Mouse (Mus musculus) heart, embryonic 11.5 days (tissue): ENCODE results near the gene Mdga2. TPM values are rescaled to one million over a fixed set of nuclear protein-coding genes. Genes with fewer than 3 reads are reported as not detected.

ENCODE experiments used
- ATAC-seq: fragments of 200-750 bp; cut with Nextera tagmentation; replicated peaks from 2 replicates; pipeline ENCODE4 v1.8.0; 2017; ENCODE audit warnings: moderate library complexity; ENCODE audit not compliant: insufficient number of reproducible peaks, low FRiP score, low TSS enrichment
- H3K27ac ChIP-seq: fragments of 300-500 bp; sonication (generic); 2 replicates; pipeline ENCODE4 v1.5.1; 2014; ENCODE audit warnings: mild to moderate bottlenecking, low read depth, low read length
- H3K27me3 ChIP-seq: fragments of 300-500 bp; sonication (generic); 2 replicates; pipeline ENCODE4 v1.6.1; 2014; ENCODE audit warnings: mild to moderate bottlenecking, low read length, mixed read lengths; ENCODE audit not compliant: control insufficient read depth, insufficient read depth
- H3K36me3 ChIP-seq: fragments of 300-500 bp; sonication (generic); 2 replicates; pipeline ENCODE4 v1.6.1; 2014; ENCODE audit warnings: mild to moderate bottlenecking, low read length, moderate library complexity, mixed read lengths; ENCODE audit not compliant: control insufficient read depth, insufficient read depth
- H3K4me1 ChIP-seq: fragments of 300-500 bp; sonication (generic); 2 replicates; pipeline ENCODE4 v1.6.1; 2014; ENCODE audit warnings: low read length; ENCODE audit not compliant: control insufficient read depth, insufficient read depth
- H3K4me2 ChIP-seq: fragments of 300-500 bp; sonication (generic); 2 replicates; pipeline ENCODE4 v1.6.1; 2014; ENCODE audit warnings: mild to moderate bottlenecking, moderate library complexity
- H3K4me3 ChIP-seq: fragments of 300-500 bp; sonication (generic); 2 replicates; pipeline ENCODE4 v1.5.1; 2014; ENCODE audit warnings: low read depth, low read length
- H3K9ac ChIP-seq: fragments of 300-500 bp; sonication (generic); 2 replicates; pipeline ENCODE4 v1.6.1; 2014; ENCODE audit warnings: mild to moderate bottlenecking, low read depth, low read length, moderate library complexity
- H3K9me3 ChIP-seq: fragments of 300-500 bp; sonication (generic); replicated peaks from 2 replicates; pipeline ENCODE4 v1.6.1; 2016; ENCODE audit warnings: low read length; ENCODE audit not compliant: control insufficient read depth
- WGBS: fragments of 180-500 bp; shearing (Covaris S2); extraction: QIAGEN DNeasy Blood & Tissue Kit; methylation state at CpG from one replicate; pipeline ENCODE4 v1.1.7; 2014; ENCODE audit not compliant: insufficient replicate concordance; 5-methylcytosine and 5-hydroxymethylcytosine counted together
- polyA plus RNA-seq: library from polyadenylated mRNA; unstranded; fragments of >200 nt; fragmentation: Nextera tagmentation; extraction: Ambion mirVana; gene quantifications from 2 replicates; pipeline ENCODE4 v1.2.1, GENCODE M21; 2014

Gene Mdga2
- polyA plus RNA-seq, result 0.37 and 0.77 TPM in 2 replicates

- peak within 1 kb of the TSS; percentile 100 for H3K4me2 ChIP-seq
- no peak within 1 kb of the TSS for H3K27ac ChIP-seq
- H3K27me3 ChIP-seq, result peaks cover 46% of the 10 kb centered on the region
- 0 out of 2 replicates have a peak within 1 kb of the TSS, but pooled peaks have one; percentile 17 for H3K9ac ChIP-seq
- peak; percentile 52; the same call in 1 of the 2 replicates for ATAC-seq
- no peaks in the 10 kb centered on the region for H3K9me3 ChIP-seq
- peaks cover 3% of the 10 kb centered on the region; the same call in 1 of the 2 replicates for H3K4me1 ChIP-seq
- no peaks in the 10 kb centered on the region for H3K36me3 ChIP-seq
- peak within 1 kb of the TSS; percentile 60 for H3K4me3 ChIP-seq
- 1% methylated on average over 60 of the region's 61 CpGs for WGBS
These were observed at the start of gene Mdga2 for GRCm38 (mm10) chr12:67222221-67223025. TSS of gene Mdga2 (minus strand) at chr12:67222549.

DNA sequence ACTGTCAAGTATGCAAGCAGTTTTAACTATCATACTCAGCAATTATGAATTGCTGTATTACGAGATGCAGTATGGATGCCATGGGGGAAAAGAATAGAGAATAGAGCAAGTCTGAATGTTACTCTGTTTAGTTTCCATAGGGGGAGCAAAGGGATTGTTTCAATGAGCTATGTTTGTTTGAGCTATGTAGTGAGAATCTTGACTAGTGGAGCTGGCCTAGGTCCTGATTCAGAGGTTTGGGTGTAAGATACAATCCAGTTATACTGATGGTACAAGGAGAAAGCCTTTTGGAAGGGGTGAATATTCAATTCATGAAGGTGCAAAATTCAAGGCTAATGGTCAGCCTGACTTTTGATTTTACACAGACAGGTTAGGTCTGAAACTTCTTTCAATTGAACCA, 45.1 kb upstream of the Mdga2 start:
- no peak overlapping the region for H3K9ac ChIP-seq
- WGBS, result 86% methylated on average over 1 of the region's 1 CpGs
- no peaks in the 10 kb centered on the region for H3K36me3 ChIP-seq
- no peak overlapping the region for H3K4me2 ChIP-seq
- no peak for ATAC-seq
- no peak overlapping the region for H3K4me3 ChIP-seq
- H3K27ac ChIP-seq, result no peak overlapping the region
- H3K27me3 ChIP-seq, result no peaks in the 10 kb centered on the region
- H3K4me1 ChIP-seq, result no peaks in the 10 kb centered on the region
- no peaks in the 10 kb centered on the region for H3K9me3 ChIP-seq

GRCm38 (mm10) chr12:67223530-67223929, 1.2 kb upstream of the Mdga2 start:
- Histone ChIP-seq H3K9ac (no peak overlapping the region), H3K4me1 (peaks cover 3% of the 10 kb centered on the region; the same call in 1 of the 2 replicates), H3K4me3 (no peak overlapping the region), H3K4me2 (no peak overlapping the region), H3K9me3 (no peaks in the 10 kb centered on the region), H3K36me3 (no peaks in the 10 kb centered on the region), H3K27ac (no peak overlapping the region), H3K27me3 (peaks cover 46% of the 10 kb centered on the region)
- ATAC-seq, result no peak
- WGBS, result 23% methylated on average over 1 of the region's 1 CpGs

GRCm38 (mm10) chr12:67221329-67222220, 774 bp downstream of the Mdga2 start:
- Histone ChIP-seq H3K27me3 (peaks cover 46% of the 10 kb centered on the region), H3K9ac (0 out of 2 replicates have a peak overlapping the region, but pooled peaks have one; percentile 17), H3K27ac (no peak overlapping the region), H3K36me3 (no peaks in the 10 kb centered on the region), H3K9me3 (no peaks in the 10 kb centered on the region), H3K4me3 (peak overlapping the region; percentile 60), H3K4me2 (peak overlapping the region; percentile 100), H3K4me1 (peaks cover 3% of the 10 kb centered on the region; the same call in 1 of the 2 replicates)
- under 1% methylated on average over 74 of the region's 78 CpGs for WGBS
- peak; percentile 69 for ATAC-seq

GRCm38 (mm10) chr12:67220641-67221231, 1.6 kb downstream of the Mdga2 start:
- Histone ChIP-seq H3K9me3 (no peaks in the 10 kb centered on the region), H3K4me2 (peak overlapping the region; percentile 100), H3K4me1 (peaks cover 3% of the 10 kb centered on the region; the same call in 1 of the 2 replicates), H3K4me3 (peak overlapping the region; percentile 60), H3K27me3 (peaks cover 46% of the 10 kb centered on the region), H3K36me3 (no peaks in the 10 kb centered on the region), H3K9ac (no peak overlapping the region), H3K27ac (no peak overlapping the region)
- WGBS, result under 1% methylated on average over 43 of the region's 43 CpGs
- no peak for ATAC-seq

DNA sequence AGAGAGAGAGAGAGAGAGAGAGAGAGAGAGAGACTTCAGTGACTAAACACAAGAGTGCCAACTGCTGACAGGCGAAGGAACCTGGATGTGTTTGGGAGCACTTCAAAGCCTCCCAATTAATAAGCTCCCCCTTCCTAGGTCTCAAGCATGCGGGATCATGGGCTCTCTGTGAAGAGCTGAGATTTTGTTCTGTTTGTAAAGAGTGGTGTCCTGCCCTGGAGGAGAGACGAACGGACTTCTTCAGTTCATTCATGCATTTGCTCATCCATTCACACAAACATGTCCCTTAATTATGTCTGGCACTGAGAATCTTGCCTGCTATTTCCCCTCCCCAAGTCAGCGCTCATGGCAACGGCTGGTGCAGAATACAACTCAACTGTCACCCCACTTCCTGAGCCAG, 2.3 kb downstream of the Mdga2 start:
- Histone ChIP-seq H3K4me1 (peaks cover 3% of the 10 kb centered on the region; the same call in 1 of the 2 replicates), H3K27me3 (peaks cover 46% of the 10 kb centered on the region), H3K27ac (no peak overlapping the region), H3K36me3 (no peaks in the 10 kb centered on the region), H3K4me2 (peak overlapping the region; percentile 100), H3K4me3 (peak overlapping the region; percentile 60), H3K9ac (no peak overlapping the region), H3K9me3 (no peaks in the 10 kb centered on the region)
- no peak for ATAC-seq
- WGBS, result 4% methylated on average over 6 of the region's 6 CpGs

DNA sequence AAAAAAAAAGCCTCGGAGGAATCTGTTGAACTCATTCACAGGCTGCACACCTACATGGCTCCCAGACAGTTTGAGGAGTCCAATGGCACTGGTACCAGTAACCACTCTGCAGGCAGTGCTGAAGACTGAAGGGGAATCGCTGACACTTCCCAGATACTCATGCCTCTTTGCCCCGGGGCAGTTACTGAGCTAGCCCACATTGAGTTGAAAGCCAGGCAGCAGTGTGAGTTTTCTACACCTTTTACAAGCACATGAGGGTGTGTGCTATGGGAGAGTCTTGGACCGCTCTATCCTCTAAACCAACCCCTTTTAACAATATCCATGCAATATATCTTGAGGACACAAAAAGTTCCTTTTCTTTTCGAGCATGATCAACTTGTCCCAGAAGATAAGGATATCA, 2.8 kb downstream of the Mdga2 start:
- peaks cover 44% of the 10 kb centered on the region for H3K27me3 ChIP-seq
- no peak overlapping the region for H3K4me2 ChIP-seq
- H3K9ac ChIP-seq, result no peak overlapping the region
- H3K27ac ChIP-seq, result no peak overlapping the region
- no peak overlapping the region for H3K4me3 ChIP-seq
- no peak for ATAC-seq
- 26% methylated on average over 5 of the region's 5 CpGs for WGBS
- no peaks in the 10 kb centered on the region for H3K9me3 ChIP-seq
- no peaks in the 10 kb centered on the region for H3K36me3 ChIP-seq
- peaks cover 3% of the 10 kb centered on the region; the same call in 1 of the 2 replicates for H3K4me1 ChIP-seq

DNA sequence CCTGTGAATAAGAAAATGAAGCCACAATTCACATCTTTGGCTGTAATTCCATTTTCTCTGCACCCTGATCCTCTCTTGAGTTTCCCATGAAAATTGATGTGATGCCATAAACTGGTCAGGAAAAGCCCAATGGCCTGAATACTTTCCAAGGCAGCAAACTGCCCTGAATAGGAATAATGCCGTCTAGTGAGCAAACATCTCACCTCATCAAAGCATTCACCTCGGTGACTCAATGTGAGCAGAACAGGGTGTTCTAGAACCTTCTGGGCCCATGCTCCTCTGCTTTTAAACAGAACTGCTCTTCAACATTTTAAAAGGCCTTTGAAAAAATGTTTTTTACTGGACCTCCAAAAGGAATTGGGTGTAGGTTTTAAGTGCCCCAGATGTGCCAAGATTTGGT, 9.5 kb downstream of the Mdga2 start:
- Histone ChIP-seq H3K4me1 (no peaks in the 10 kb centered on the region), H3K4me2 (no peak overlapping the region), H3K27me3 (no peaks in the 10 kb centered on the region), H3K9ac (no peak overlapping the region), H3K36me3 (no peaks in the 10 kb centered on the region), H3K9me3 (no peaks in the 10 kb centered on the region), H3K4me3 (no peak overlapping the region), H3K27ac (no peak overlapping the region)
- ATAC-seq, result no peak
- WGBS, result 77% methylated on average over 2 of the region's 2 CpGs
